Mouse (Mus musculus): ENCODE data around the gene Txndc9. TPM values are rescaled to one million over a fixed set of nuclear protein-coding genes. Genes with fewer than 3 reads are reported as not detected.

Gene Txndc9
- polyA plus RNA-seq, 1 experiment from 2014 or later = 153 TPM

DNA sequence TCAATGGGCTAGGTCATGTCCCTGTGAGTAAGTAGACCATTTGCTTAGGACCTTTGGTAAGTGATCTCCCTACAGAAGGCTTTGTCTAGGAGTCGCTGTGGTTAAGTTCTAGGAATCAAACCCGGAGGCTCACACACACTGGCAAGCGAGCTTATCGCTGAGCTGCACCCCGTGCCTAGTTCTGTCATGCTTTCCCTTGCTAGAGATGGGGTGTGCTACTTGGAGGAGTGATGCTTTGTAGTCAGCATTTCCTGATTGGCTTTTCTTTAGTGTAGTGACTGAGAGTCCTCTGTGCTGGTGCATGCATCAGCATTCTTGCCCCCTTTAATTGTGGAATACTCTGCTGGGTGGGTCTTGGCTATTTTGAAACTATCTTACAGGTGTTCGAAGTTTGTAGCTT is 14.0 kb upstream of the Txndc9 start:
- Histone ChIP-seq H3K4me1 (ENCODE audit: control insufficient read depth, insufficient read depth, low read length) (no peaks in the 10 kb centered on the region), H3K9me3 (ENCODE audit: control insufficient read depth, low read length) (no peaks in the 10 kb centered on the region), H3K4me2 (ENCODE audit: low read length) (no peak overlapping the region), H3K9ac (replicated peaks; ENCODE audit: low read length) (no peak overlapping the region), H3K27me3 (ENCODE audit: control insufficient read depth, insufficient read depth, low read length) (no peaks in the 10 kb centered on the region), H3K4me3 (replicated peaks; ENCODE audit: low read depth, low read length) (no peak overlapping the region), H3K27ac (replicated peaks; ENCODE audit: low read depth, low read length) (no peak overlapping the region), H3K36me3 (ENCODE audit: control insufficient read depth, insufficient read depth, low read length) (no peaks in the 10 kb centered on the region)
- 85% methylated on average over 6 of the region's 6 CpGs for WGBS
- DNase-seq (no peak), ATAC-seq (ENCODE audit: low FRiP score, low TSS enrichment) (no peak)

DNA sequence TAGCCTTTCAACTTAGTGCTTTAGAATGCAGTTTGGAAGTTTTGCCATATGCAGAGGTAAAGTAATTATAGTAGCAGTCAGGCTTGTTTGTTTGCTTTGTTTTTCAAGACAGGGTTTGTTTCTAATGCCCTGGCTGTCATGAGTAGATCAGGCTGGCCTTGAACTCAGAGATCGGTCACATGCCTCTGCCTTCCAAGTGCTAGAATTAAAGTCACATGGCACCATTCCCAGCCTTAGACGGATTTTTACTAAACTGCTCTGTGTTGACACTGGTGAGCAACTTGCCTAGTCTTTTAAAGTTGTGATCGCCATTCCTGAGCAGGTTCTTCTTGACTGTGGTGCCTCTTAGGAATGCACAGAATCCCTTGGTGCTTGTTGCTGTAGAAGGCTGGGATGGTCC is 9.0 kb upstream of the Txndc9 start:
- Histone ChIP-seq H3K9me3 (ENCODE audit: control insufficient read depth, low read length) (no peaks in the 10 kb centered on the region), H3K27ac (replicated peaks; ENCODE audit: low read depth, low read length) (no peak overlapping the region), H3K4me3 (replicated peaks; ENCODE audit: low read depth, low read length) (no peak overlapping the region), H3K9ac (replicated peaks; ENCODE audit: low read length) (no peak overlapping the region), H3K4me2 (ENCODE audit: low read length) (no peak overlapping the region), H3K4me1 (ENCODE audit: control insufficient read depth, insufficient read depth, low read length) (no peaks in the 10 kb centered on the region), H3K36me3 (ENCODE audit: control insufficient read depth, insufficient read depth, low read length) (no peaks in the 10 kb centered on the region), H3K27me3 (ENCODE audit: control insufficient read depth, insufficient read depth, low read length) (no peaks in the 10 kb centered on the region)
- DNase-seq = no peak
- ATAC-seq (ENCODE audit: low FRiP score, low TSS enrichment) = no peak
- 77% methylated on average over 3 of the region's 3 CpGs for WGBS

DNA sequence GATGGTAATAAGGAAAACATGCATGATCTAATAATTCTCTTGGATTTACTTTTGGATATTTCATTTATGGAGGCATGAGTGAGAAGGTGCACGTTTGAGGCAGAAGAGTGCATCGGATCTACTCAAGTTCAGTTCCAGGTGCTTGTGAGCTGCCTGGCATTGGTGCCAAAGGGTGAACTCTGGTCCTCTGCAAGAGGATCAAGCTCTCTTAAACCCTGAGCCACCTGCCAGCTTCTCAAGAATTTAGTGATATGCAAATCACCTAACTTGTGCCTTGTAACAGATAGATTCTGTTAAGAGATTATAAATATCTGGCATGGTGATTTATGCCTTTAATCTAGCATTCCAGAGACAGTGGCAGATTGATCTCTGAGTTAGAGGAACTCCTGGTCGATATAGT is 5.4 kb upstream of the Txndc9 start:
- H3K4me2 ChIP-seq (ENCODE audit: low read length) = no peak overlapping the region
- H3K36me3 ChIP-seq (ENCODE audit: control insufficient read depth, insufficient read depth, low read length) = no peaks in the 10 kb centered on the region
- no peaks in the 10 kb centered on the region for H3K9me3 ChIP-seq (ENCODE audit: control insufficient read depth, low read length)
- DNase-seq (no peak), ATAC-seq (ENCODE audit: low FRiP score, low TSS enrichment) (no peak)
- no peak overlapping the region for H3K9ac ChIP-seq (replicated peaks; ENCODE audit: low read length)
- H3K27me3 ChIP-seq (ENCODE audit: control insufficient read depth, insufficient read depth, low read length) = no peaks in the 10 kb centered on the region
- H3K27ac ChIP-seq (replicated peaks; ENCODE audit: low read depth, low read length) = no peak overlapping the region
- 92% methylated on average over 3 of the region's 3 CpGs for WGBS
- peaks cover 11% of the 10 kb centered on the region for H3K4me1 ChIP-seq (ENCODE audit: control insufficient read depth, insufficient read depth, low read length)
- H3K4me3 ChIP-seq (replicated peaks; ENCODE audit: low read depth, low read length) = no peak overlapping the region

DNA sequence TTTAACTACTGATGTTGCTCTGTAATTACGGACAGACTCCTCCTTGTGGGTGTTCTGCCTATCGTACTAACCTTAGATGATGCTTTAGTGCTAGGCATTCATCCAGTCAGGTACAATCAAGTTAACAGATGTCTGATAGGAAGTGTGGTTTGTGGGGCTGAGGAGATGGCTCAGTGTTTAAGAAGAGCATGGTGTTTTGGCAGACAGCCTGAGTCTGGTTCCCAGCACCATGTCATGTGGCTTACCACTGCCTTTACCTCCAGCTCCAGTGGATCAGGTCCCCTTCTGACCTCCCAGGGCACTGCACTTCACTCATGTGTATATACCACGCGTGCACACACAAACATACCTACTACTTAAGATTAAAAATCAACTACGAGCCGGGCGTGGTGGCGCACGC is 4.3 kb upstream of the Txndc9 start:
- no peaks in the 10 kb centered on the region for H3K9me3 ChIP-seq (ENCODE audit: control insufficient read depth, low read length)
- H3K4me1 ChIP-seq (ENCODE audit: control insufficient read depth, insufficient read depth, low read length) = peaks cover 11% of the 10 kb centered on the region
- DNase-seq = no peak
- no peak overlapping the region for H3K9ac ChIP-seq (replicated peaks; ENCODE audit: low read length)
- H3K4me2 ChIP-seq (ENCODE audit: low read length) = no peak overlapping the region
- ATAC-seq (ENCODE audit: low FRiP score, low TSS enrichment) = no peak
- H3K27ac ChIP-seq (replicated peaks; ENCODE audit: low read depth, low read length) = no peak overlapping the region
- no peak overlapping the region for H3K4me3 ChIP-seq (replicated peaks; ENCODE audit: low read depth, low read length)
- 95% methylated on average over 9 of the region's 9 CpGs for WGBS
- no peaks in the 10 kb centered on the region for H3K27me3 ChIP-seq (ENCODE audit: control insufficient read depth, insufficient read depth, low read length)
- H3K36me3 ChIP-seq (ENCODE audit: control insufficient read depth, insufficient read depth, low read length) = no peaks in the 10 kb centered on the region

DNA sequence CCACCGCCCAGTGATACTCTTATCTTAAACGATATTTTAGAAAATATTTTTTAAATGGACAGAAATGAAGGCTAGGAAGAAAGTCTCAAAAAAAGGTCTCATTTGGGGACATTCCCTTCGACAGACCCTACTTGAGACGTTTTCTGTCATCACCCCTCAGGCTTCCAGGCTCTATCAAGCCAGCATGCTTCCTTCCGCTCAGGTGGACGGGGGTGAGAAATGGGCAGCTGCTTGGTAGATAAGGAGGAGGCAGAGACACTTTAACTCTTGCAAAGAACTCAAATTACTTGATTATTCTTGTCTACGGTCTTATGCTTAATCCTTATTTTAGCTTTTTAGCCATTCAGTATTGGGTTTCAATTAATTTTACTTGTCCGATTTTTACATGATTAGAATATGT is 3.2 kb upstream of the Txndc9 start:
- no peaks in the 10 kb centered on the region for H3K27me3 ChIP-seq (ENCODE audit: control insufficient read depth, insufficient read depth, low read length)
- H3K9me3 ChIP-seq (ENCODE audit: control insufficient read depth, low read length) = no peaks in the 10 kb centered on the region
- H3K4me3 ChIP-seq (replicated peaks; ENCODE audit: low read depth, low read length) = no peak overlapping the region
- DNase-seq (no peak), ATAC-seq (ENCODE audit: low FRiP score, low TSS enrichment) (no peak)
- 94% methylated on average over 8 of the region's 8 CpGs for WGBS
- H3K27ac ChIP-seq (replicated peaks; ENCODE audit: low read depth, low read length) = no peak overlapping the region
- H3K36me3 ChIP-seq (ENCODE audit: control insufficient read depth, insufficient read depth, low read length) = no peaks in the 10 kb centered on the region
- H3K4me2 ChIP-seq (ENCODE audit: low read length) = no peak overlapping the region
- peaks cover 17% of the 10 kb centered on the region for H3K4me1 ChIP-seq (ENCODE audit: control insufficient read depth, insufficient read depth, low read length)
- no peak overlapping the region for H3K9ac ChIP-seq (replicated peaks; ENCODE audit: low read length)

DNA sequence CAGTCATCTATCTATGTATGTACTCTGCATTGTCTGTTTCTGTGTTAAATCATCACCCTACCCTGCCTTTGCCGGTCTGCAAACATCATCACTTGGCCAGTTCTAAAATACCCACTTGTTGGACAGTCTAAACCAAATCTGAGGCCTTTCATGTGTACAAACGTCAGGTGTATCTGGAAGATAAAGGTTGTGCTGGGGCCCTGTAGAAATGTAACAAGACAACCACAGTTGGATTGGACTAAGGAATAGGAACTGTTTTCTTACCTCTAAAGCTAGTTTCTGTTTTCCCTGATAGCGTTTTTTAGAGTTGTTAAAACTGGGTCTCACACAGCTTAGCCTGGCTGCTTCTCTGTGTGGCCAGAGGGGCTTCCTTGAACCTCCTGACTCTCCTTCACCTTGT is 1.9 kb upstream of the Txndc9 start:
- ATAC-seq (ENCODE audit: low FRiP score, low TSS enrichment) (no peak), DNase-seq (no peak)
- Histone ChIP-seq H3K27ac (replicated peaks; ENCODE audit: low read depth, low read length) (no peak overlapping the region), H3K27me3 (ENCODE audit: control insufficient read depth, insufficient read depth, low read length) (no peaks in the 10 kb centered on the region), H3K4me3 (replicated peaks; ENCODE audit: low read depth, low read length) (no peak overlapping the region), H3K4me1 (ENCODE audit: control insufficient read depth, insufficient read depth, low read length) (peaks cover 17% of the 10 kb centered on the region), H3K9ac (replicated peaks; ENCODE audit: low read length) (no peak overlapping the region), H3K9me3 (ENCODE audit: control insufficient read depth, low read length) (no peaks in the 10 kb centered on the region), H3K4me2 (ENCODE audit: low read length) (peak overlapping the region; percentile 67; the same call in 1 of the 2 replicates), H3K36me3 (ENCODE audit: control insufficient read depth, insufficient read depth, low read length) (peaks cover 10% of the 10 kb centered on the region)
- 82% methylated on average over 3 of the region's 3 CpGs for WGBS

DNA sequence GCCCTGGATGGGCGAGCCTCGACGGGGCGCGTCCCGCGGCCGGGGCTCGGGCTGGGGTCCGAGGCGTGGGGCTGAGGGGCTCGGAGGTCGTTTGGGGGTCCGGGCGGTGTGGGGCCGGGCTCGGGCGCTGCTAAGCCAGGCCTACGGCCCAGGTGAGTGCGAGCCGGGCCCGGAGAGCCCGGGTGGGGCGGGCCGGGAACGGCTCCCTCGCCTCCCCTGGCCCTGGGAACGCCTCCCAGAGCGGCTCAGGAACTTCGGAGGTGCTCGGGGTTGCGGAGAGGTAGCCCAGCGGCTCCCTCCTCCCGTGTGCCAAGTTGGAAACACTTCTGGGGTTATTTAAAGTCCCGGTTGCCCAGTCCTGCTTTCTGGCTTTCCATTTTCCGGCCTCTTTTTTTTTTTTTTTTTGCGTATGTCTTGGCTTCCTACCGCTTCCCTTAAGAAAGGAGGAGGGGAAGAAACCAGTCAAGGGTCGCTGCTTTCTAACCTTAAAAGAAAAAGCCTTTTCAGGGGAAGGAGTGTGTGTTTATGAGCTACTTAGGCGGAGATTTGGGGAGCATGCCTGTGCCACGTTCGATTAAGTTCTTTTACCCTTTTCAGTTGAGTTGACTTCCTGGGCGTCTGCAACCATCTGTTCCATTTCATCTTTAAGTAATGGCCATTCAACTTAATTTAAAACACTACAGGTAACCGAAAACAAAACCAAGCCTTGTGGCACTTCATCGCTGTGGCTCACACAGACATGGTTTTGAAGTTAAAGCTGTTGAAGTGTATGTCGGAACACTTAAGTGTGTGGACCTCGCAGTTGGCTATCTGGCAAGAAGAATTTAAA is 892 bp upstream of the Txndc9 start:
- DNase-seq (no peak), ATAC-seq (ENCODE audit: low FRiP score, low TSS enrichment) (peak; percentile 13; the same call in 1 of the 2 replicates)
- H3K9me3 ChIP-seq (ENCODE audit: control insufficient read depth, low read length) = no peaks in the 10 kb centered on the region
- 3% methylated on average over 47 of the region's 47 CpGs for WGBS
- H3K4me1 ChIP-seq (ENCODE audit: control insufficient read depth, insufficient read depth, low read length) = peaks cover 17% of the 10 kb centered on the region
- H3K9ac ChIP-seq (replicated peaks; ENCODE audit: low read length) = peak overlapping the region; percentile 80
- H3K4me3 ChIP-seq (replicated peaks; ENCODE audit: low read depth, low read length) = peak overlapping the region; percentile 90
- H3K36me3 ChIP-seq (ENCODE audit: control insufficient read depth, insufficient read depth, low read length) = peaks cover 20% of the 10 kb centered on the region
- peak overlapping the region; percentile 67 for H3K4me2 ChIP-seq (ENCODE audit: low read length)
- peak overlapping the region; percentile 94 for H3K27ac ChIP-seq (replicated peaks; ENCODE audit: low read depth, low read length)
- no peaks in the 10 kb centered on the region for H3K27me3 ChIP-seq (ENCODE audit: control insufficient read depth, insufficient read depth, low read length)

DNA sequence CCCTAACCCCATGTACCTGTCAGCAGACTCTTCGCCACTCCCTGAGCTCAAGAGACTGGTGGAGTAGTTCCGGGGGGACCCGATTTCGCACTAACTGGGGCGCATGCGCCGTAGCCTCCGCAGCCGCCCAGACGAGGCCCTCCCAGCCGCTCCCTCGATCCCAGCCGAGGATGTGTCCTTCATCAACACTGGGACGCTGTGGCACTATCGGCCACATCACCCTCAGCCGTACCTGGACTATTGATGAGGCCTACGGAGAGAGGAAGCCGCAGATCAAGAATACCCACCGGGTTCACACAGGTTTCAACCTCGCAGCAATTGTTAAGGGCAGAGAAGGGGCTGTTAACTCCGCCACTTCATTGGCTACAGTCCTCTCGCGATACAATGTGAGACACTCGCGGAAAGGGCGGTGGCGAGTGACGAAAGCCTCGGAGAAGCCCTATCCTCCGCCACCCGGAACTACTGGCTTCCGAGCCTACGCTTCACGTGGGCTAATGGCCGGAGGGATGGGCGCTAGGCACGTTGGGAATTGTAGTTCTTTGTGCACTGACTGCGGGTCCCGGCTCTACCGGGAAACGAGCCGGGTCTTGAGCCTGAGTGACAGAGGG is 712 bp downstream of the Txndc9 start:
- Histone ChIP-seq H3K27me3 (ENCODE audit: control insufficient read depth, insufficient read depth, low read length) (no peaks in the 10 kb centered on the region), H3K27ac (replicated peaks; ENCODE audit: low read depth, low read length) (peak overlapping the region; percentile 94), H3K9me3 (ENCODE audit: control insufficient read depth, low read length) (no peaks in the 10 kb centered on the region), H3K4me3 (replicated peaks; ENCODE audit: low read depth, low read length) (peak overlapping the region; percentile 90), H3K4me2 (ENCODE audit: low read length) (peak overlapping the region; percentile 87), H3K9ac (replicated peaks; ENCODE audit: low read length) (peak overlapping the region; percentile 75), H3K4me1 (ENCODE audit: control insufficient read depth, insufficient read depth, low read length) (peaks cover 17% of the 10 kb centered on the region), H3K36me3 (ENCODE audit: control insufficient read depth, insufficient read depth, low read length) (peaks cover 36% of the 10 kb centered on the region)
- DNase-seq (peak; percentile 100), ATAC-seq (ENCODE audit: low FRiP score, low TSS enrichment) (peak; percentile 97)
- under 1% methylated on average over 42 of the region's 42 CpGs for WGBS

DNA sequence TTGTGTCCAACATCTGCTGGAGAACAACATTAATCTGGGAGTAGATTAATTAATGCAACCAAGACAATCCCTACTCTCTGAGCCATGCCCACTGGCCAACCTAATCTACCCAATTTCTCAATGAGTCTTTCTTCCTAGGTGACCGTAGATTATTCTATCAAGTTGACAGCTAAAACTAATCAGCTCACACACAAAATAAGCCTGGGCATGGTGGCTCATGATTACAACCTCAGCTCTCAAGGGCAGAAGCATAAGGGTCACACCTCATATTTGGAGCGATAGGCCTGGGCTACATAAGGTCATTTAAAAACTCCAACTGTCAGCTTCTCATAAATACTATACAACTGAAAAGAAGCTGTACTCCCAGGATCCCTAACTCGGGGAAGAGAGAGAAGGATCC is 1.5 kb downstream of the Txndc9 start:
- H3K4me2 ChIP-seq (ENCODE audit: low read length) = peak overlapping the region; percentile 87

More for the DNA sequence above, 1.5 kb downstream of the Txndc9 start:
- ATAC-seq (ENCODE audit: low FRiP score, low TSS enrichment) = no peak
- peaks cover 43% of the 10 kb centered on the region for H3K36me3 ChIP-seq (ENCODE audit: control insufficient read depth, insufficient read depth, low read length)
- 43% methylated on average over 3 of the region's 3 CpGs for WGBS
- no peak for DNase-seq
- peak overlapping the region; percentile 90 for H3K4me3 ChIP-seq (replicated peaks; ENCODE audit: low read depth, low read length)
- H3K9me3 ChIP-seq (ENCODE audit: control insufficient read depth, low read length) = no peaks in the 10 kb centered on the region
- H3K27ac ChIP-seq (replicated peaks; ENCODE audit: low read depth, low read length) = no peak overlapping the region
- H3K9ac ChIP-seq (replicated peaks; ENCODE audit: low read length) = peak overlapping the region; percentile 75
- H3K27me3 ChIP-seq (ENCODE audit: control insufficient read depth, insufficient read depth, low read length) = no peaks in the 10 kb centered on the region
- H3K4me1 ChIP-seq (ENCODE audit: control insufficient read depth, insufficient read depth, low read length) = peaks cover 17% of the 10 kb centered on the region
